Mouse (Mus musculus): ENCODE results near the gene Tssk2. TPM values are rescaled to one million over a fixed set of nuclear protein-coding genes. Genes with fewer than 3 reads are reported as not detected.

Tssk2 gene
- polyA plus RNA-seq, 1 experiment from 2014 or later: not detected

- Histone ChIP-seq H3K27ac (no peak overlapping the region), H3K9ac (no peak overlapping the region), H3K9me3 (no peaks in the 10 kb centered on the region), H3K4me1 (0 out of 2 replicates have a peak, but pooled peaks cover 4% of the 10 kb centered on the region), H3K4me2 (replicated peaks) (no peak overlapping the region), H3K36me3 (no peaks in the 10 kb centered on the region), H3K4me3 (no peak overlapping the region), H3K27me3 (replicated peaks) (peaks cover 3% of the 10 kb centered on the region)
- ATAC-seq (ENCODE audit: low FRiP score, low read depth): no peak
- 73% methylated on average over 9 of the region's 9 CpGs for WGBS
These were observed 35.4 kb downstream of the Tssk2 start for GRCm38 (mm10) chr16:17933594-17934444.

GRCm38 (mm10) chr16:17934445-17934910 is 36.0 kb downstream of the Tssk2 start:
- ATAC-seq (ENCODE audit: low FRiP score, low read depth): no peak
- Histone ChIP-seq H3K27me3 (replicated peaks) (peaks cover 3% of the 10 kb centered on the region), H3K4me2 (replicated peaks) (no peak overlapping the region), H3K4me3 (no peak overlapping the region), H3K9me3 (no peaks in the 10 kb centered on the region), H3K4me1 (no peaks in the 10 kb centered on the region), H3K36me3 (no peaks in the 10 kb centered on the region), H3K27ac (no peak overlapping the region), H3K9ac (no peak overlapping the region)
- WGBS: 69% methylated on average over 3 of the region's 3 CpGs

DNA sequence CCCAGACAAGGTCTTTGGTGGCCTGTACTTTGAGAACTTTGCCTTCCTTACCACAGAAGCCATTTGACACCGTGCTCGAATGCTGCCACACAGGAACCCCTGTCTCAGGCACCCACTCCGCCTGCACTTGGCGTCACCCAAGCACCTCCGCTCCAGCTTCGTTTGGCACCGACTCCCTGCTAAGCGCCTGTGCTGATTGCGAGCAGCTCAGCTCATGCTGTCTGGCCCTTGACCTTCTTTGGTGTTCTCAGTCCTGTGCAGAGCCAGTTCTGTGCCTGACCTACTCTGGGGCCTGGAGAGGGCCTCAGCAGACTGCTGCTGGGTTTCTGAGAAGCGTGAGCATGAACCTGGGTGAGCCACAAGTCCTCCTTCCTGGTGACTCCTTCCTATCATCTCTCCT is 38.3 kb downstream of the Tssk2 start:
- ATAC-seq (ENCODE audit: low FRiP score, low read depth): no peak
- Histone ChIP-seq H3K4me1 (no peaks in the 10 kb centered on the region), H3K9me3 (no peaks in the 10 kb centered on the region), H3K36me3 (no peaks in the 10 kb centered on the region), H3K4me3 (no peak overlapping the region), H3K27me3 (replicated peaks) (peaks cover 3% of the 10 kb centered on the region), H3K4me2 (replicated peaks) (no peak overlapping the region), H3K9ac (no peak overlapping the region), H3K27ac (no peak overlapping the region)
- 87% methylated on average over 10 of the region's 10 CpGs for WGBS

DNA sequence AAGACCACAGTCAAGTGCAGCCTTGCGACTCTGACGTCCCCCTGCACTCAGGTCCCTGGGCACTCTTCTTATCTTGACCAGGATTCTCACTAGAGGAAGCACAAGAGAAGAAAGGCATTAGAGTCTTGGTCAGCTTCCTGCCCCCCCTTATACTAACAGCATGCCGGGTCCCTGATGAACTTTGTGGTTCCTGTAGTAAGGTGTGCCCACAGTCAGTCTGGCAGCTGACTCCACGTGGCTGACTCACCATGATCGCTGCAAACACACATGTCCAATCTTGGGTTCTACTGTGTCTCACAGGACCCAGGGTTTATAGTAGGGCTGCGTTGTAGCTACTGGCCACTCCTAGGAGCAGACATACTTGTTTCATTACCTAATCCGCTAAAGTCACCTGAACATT is 39.8 kb downstream of the Tssk2 start:
- Histone ChIP-seq H3K4me1 (no peaks in the 10 kb centered on the region), H3K4me3 (no peak overlapping the region), H3K4me2 (replicated peaks) (no peak overlapping the region), H3K9me3 (no peaks in the 10 kb centered on the region), H3K36me3 (no peaks in the 10 kb centered on the region), H3K27ac (no peak overlapping the region), H3K27me3 (replicated peaks) (peaks cover 3% of the 10 kb centered on the region), H3K9ac (no peak overlapping the region)
- WGBS: 88% methylated on average over 7 of the region's 7 CpGs
- no peak for ATAC-seq (ENCODE audit: low FRiP score, low read depth)

- Histone ChIP-seq H3K9me3 (no peaks in the 10 kb centered on the region), H3K36me3 (no peaks in the 10 kb centered on the region), H3K4me3 (no peak overlapping the region), H3K9ac (no peak overlapping the region), H3K4me1 (no peaks in the 10 kb centered on the region), H3K27ac (no peak overlapping the region), H3K27me3 (replicated peaks) (peaks cover 3% of the 10 kb centered on the region), H3K4me2 (replicated peaks) (no peak overlapping the region)
- WGBS: 15% methylated on average over 7 of the region's 7 CpGs
- ATAC-seq (ENCODE audit: low FRiP score, low read depth): peak; percentile 78
These were observed 40.4 kb downstream of the Tssk2 start for GRCm38 (mm10) chr16:17938821-17939220.

DNA sequence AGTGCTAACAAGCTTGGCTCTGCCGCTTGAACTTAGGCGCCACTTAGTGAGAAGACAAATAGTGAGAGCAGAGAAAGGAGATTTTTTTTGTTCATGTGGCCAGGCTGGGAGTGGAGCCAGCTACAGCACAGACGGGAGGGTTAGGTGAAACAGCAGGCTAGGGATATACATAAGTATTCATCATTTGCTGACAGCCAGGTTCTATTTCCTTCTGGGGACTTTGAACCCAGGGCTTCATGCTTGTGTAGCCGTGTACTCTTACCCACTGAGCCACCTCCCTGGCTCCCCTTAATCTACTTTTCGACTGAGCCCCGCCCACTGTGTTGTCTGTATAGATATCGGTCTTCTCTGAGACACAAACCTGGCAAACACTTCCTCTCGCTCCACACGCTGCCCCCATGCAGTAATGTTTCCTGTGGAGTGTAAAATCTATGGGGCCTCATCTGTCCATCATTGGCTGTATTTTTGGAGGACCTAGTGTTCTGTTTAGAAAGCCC is 40.9 kb downstream of the Tssk2 start:
- no peak overlapping the region for H3K4me2 ChIP-seq (replicated peaks)
- peaks cover 3% of the 10 kb centered on the region for H3K27me3 ChIP-seq (replicated peaks)
- no peak overlapping the region for H3K4me3 ChIP-seq
- H3K9ac ChIP-seq: no peak overlapping the region
- no peaks in the 10 kb centered on the region for H3K4me1 ChIP-seq
- H3K27ac ChIP-seq: no peak overlapping the region
- no peaks in the 10 kb centered on the region for H3K9me3 ChIP-seq
- WGBS: 69% methylated on average over 9 of the region's 9 CpGs
- no peaks in the 10 kb centered on the region for H3K36me3 ChIP-seq
- ATAC-seq (ENCODE audit: low FRiP score, low read depth): no peak

DNA sequence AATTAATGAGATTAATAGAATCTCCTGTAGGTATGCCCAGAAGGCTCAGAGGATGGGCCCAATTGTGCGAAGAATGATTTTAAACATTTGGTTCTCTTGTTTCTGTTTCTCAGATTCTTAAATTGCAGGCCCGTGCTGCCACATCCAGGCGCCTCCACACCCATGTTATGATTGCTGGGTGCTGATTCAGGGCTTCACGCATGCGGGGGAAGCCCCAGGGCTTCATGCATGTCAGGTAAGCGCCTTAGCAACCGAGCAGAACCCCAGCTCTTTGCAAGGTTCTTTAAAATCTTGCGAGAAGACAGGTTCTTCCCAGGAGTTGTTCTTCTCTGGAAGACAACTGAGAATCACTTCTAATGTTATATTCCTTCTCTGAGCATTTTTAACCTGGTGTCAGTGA is 45.0 kb downstream of the Tssk2 start:
- no peak for ATAC-seq (ENCODE audit: low FRiP score, low read depth)
- H3K27me3 ChIP-seq (replicated peaks): no peaks in the 10 kb centered on the region
- 76% methylated on average over 8 of the region's 8 CpGs for WGBS
- H3K9me3 ChIP-seq: no peaks in the 10 kb centered on the region
- H3K9ac ChIP-seq: no peak overlapping the region
- H3K4me1 ChIP-seq: no peaks in the 10 kb centered on the region
- H3K4me2 ChIP-seq (replicated peaks): no peak overlapping the region
- H3K27ac ChIP-seq: no peak overlapping the region
- no peaks in the 10 kb centered on the region for H3K36me3 ChIP-seq
- H3K4me3 ChIP-seq: no peak overlapping the region

DNA sequence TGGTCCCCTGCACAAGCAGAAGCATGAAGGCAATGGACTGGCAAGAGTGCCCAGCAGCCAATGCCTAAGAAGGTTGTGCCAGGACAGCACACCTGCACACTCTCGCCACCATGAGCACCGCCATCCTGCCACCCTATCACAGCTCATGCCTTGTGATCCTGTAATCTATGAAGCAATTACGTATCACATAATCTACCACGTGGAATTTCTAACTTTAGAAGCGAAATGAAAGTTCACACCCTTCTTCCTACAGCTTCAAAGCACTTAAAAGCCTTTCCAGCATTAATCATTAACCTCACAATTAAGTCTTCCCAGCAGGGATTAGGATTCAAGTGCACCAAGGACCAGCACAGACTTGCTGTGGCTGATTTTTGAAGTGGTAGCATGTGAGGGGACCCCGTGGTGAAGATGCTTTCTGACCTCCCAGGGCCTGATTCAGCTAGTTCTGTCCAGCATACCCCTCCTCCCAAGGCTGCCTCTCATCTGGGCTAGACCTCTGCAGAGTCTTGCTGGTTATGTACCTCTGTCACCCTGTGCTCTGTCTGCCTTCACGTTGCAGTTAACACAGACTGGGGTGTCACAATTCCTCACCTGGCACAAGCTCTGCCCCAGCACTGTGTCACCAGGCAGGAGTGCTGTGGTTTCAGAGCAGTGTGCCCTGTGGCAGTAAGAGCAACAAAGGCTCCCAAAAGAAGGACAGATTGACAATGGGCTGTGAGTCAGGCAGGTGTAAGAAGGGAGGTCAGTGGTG is 46.8 kb downstream of the Tssk2 start:
- H3K4me3 ChIP-seq: no peak overlapping the region
- no peaks in the 10 kb centered on the region for H3K36me3 ChIP-seq
- ATAC-seq (ENCODE audit: low FRiP score, low read depth): no peak
- no peak overlapping the region for H3K4me2 ChIP-seq (replicated peaks)
- H3K27me3 ChIP-seq (replicated peaks): no peaks in the 10 kb centered on the region
- H3K27ac ChIP-seq: no peak overlapping the region
- no peaks in the 10 kb centered on the region for H3K9me3 ChIP-seq
- peaks cover 3% of the 10 kb centered on the region; the same call in 1 of the 2 replicates for H3K4me1 ChIP-seq
- 52% methylated on average over 7 of the region's 7 CpGs for WGBS
- H3K9ac ChIP-seq: no peak overlapping the region

DNA sequence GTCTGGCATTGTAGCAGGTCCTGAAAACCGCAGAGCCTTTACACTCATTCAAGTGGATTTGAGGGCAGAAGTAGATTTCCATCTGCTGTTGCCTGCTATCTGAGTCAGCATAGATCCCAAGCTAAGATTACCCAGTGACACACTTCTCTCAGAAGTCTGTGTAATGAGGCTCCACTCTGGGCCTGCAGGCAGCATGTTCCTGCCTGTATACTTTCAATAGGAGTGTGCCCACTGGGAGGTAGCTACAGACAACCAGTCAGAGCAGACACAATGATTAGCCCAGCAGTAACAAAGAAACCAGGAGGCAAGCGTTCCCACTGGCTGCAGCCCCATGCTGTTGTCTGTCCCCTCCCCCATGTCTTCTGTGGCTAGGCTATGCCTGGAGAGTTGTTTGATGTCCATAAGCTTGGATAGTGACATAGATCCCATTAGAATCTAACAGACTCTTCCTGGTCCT is 51.0 kb downstream of the Tssk2 start:
- Histone ChIP-seq H3K27ac (no peak overlapping the region; the same call in 1 of the 2 replicates), H3K27me3 (replicated peaks) (no peaks in the 10 kb centered on the region), H3K4me1 (peaks cover 3% of the 10 kb centered on the region; the same call in 1 of the 2 replicates), H3K9me3 (no peaks in the 10 kb centered on the region), H3K9ac (no peak overlapping the region), H3K36me3 (no peaks in the 10 kb centered on the region), H3K4me3 (no peak overlapping the region), H3K4me2 (replicated peaks) (no peak overlapping the region)
- peak; percentile 61; the same call in 1 of the 2 replicates for ATAC-seq (ENCODE audit: low FRiP score, low read depth)
- 28% methylated on average over 2 of the region's 2 CpGs for WGBS

Other genes starting within 250 kb of the Tssk2 start
- 46.7 and 50.3 TPM in 2 replicates for gene Med15, start 165.7 kb upstream of the Tssk2 start, polyA plus RNA-seq (2016; fragmentation: Nextera tagmentation; extraction: Ambion mirVana)
- gene Klhl22, start 139.0 kb upstream of the Tssk2 start, polyA plus RNA-seq (2016; fragmentation: Nextera tagmentation; extraction: Ambion mirVana): 63.6 and 66.6 TPM in 2 replicates
- 13.5 and 13.9 TPM in 2 replicates for gene Scarf2, start 101.4 kb upstream of the Tssk2 start, polyA plus RNA-seq (2016; fragmentation: Nextera tagmentation; extraction: Ambion mirVana)
- gene B830017H08Rik, start 65.5 kb upstream of the Tssk2 start, polyA plus RNA-seq (2016; fragmentation: Nextera tagmentation; extraction: Ambion mirVana): 1.1 and 1.6 TPM in 2 replicates
- 3.7 and 4.7 TPM in 2 replicates for gene Car15, start 60.3 kb upstream of the Tssk2 start, polyA plus RNA-seq (2016; fragmentation: Nextera tagmentation; extraction: Ambion mirVana)
- 0.43 and 0.63 TPM in 2 replicates for gene Gm20518, start 7.0 kb upstream of the Tssk2 start, polyA plus RNA-seq (2016; fragmentation: Nextera tagmentation; extraction: Ambion mirVana)
- gene Tssk1, start 4.4 kb upstream of the Tssk2 start, polyA plus RNA-seq (2016; fragmentation: Nextera tagmentation; extraction: Ambion mirVana): 0.10 TPM in 2 replicates
- gene Dgcr2, start 75 bp upstream of the Tssk2 start, polyA plus RNA-seq (2016; fragmentation: Nextera tagmentation; extraction: Ambion mirVana): 96.7 and 101 TPM in 2 replicates
- 52.1 and 54.6 TPM in 2 replicates for gene Ess2, start 12.7 kb downstream of the Tssk2 start, polyA plus RNA-seq (2016; fragmentation: Nextera tagmentation; extraction: Ambion mirVana)
- gene Gsc2, start 16.4 kb downstream of the Tssk2 start, polyA plus RNA-seq (2016; fragmentation: Nextera tagmentation; extraction: Ambion mirVana): not detected in 2 replicates
- 156 and 162 TPM in 2 replicates for gene Slc25a1, start 29.6 kb downstream of the Tssk2 start, polyA plus RNA-seq (2016; fragmentation: Nextera tagmentation; extraction: Ambion mirVana)
- not detected in 2 replicates for gene Vpreb2, start 81.8 kb downstream of the Tssk2 start, polyA plus RNA-seq (2016; fragmentation: Nextera tagmentation; extraction: Ambion mirVana)
- gene Dgcr6, start 154.2 kb downstream of the Tssk2 start, polyA plus RNA-seq (2016; fragmentation: Nextera tagmentation; extraction: Ambion mirVana): 162 and 171 TPM in 2 replicates
- gene Prodh, start 191.6 kb downstream of the Tssk2 start, polyA plus RNA-seq (2016; fragmentation: Nextera tagmentation; extraction: Ambion mirVana): 6.3 and 7.1 TPM in 2 replicates
- 15.6 and 16.5 TPM in 2 replicates for gene Rtn4r, start 229.0 kb downstream of the Tssk2 start, polyA plus RNA-seq (2016; fragmentation: Nextera tagmentation; extraction: Ambion mirVana)

Measured in neural tube, embryonic 12.5 days (tissue).